ENCODE assay signal across 9 mouse cellular contexts in genomic region chr11:113056824-113057223, GRCm38 (mm10).
DNase-seq lines count a peak whose midpoint lies in the region; ATAC-seq lines count a peak whose summit lies in the region.
"Had no signal": no experiment of that assay in that cellular context is flagged by ENCODE, and none has a peak within 500 bp of the region (broad histone marks: within the 10 kb centered on the region; RNA-seq: fewer than 3 reads in every experiment).

No protein-coding gene starts in this region.

- no peaks in the 10 kb centered on the region for H3K36me3 ChIP-seq in embryonic facial prominence, embryonic 13.5 days
- no peaks in the 10 kb centered on the region for H3K36me3 ChIP-seq in hindbrain, embryonic 15.5 days
- no peaks in the 10 kb centered on the region for H3K36me3 ChIP-seq in neural tube, embryonic 13.5 days

- WGBS in embryonic facial prominence, embryonic 13.5 days: 6% methylated on average over 5 of the region's 5 CpGs
- 4% methylated on average over 5 of the region's 5 CpGs for WGBS in hindbrain, embryonic 15.5 days
- WGBS in neural tube, embryonic 13.5 days: 6% methylated on average over 5 of the region's 5 CpGs

- peaks cover 40% of the 10 kb centered on the region for H3K4me1 ChIP-seq in embryonic facial prominence, embryonic 13.5 days
- peaks cover 23% of the 10 kb centered on the region for H3K4me1 ChIP-seq in hindbrain, embryonic 15.5 days (replicated peaks)
- H3K4me1 ChIP-seq in neural tube, embryonic 13.5 days (replicated peaks): peaks cover 33% of the 10 kb centered on the region

- peak; percentile 27 for DNase-seq in adrenal gland, postnatal 14 days
- DNase-seq in adrenal gland, adult 8-10 months: no peak
- peak; percentile 86 for DNase-seq in MN1 (ENCODE audit: low spot score)
- DNase-seq in testis, postnatal 14 days (ENCODE audit: low spot score): no peak
- no peak for DNase-seq in adrenal gland, postnatal 4 days (ENCODE audit: low spot score in 2 of 2)

- H3K27me3 ChIP-seq in embryonic facial prominence, embryonic 13.5 days: no peaks in the 10 kb centered on the region
- no peaks in the 10 kb centered on the region for H3K27me3 ChIP-seq in hindbrain, embryonic 15.5 days
- H3K27me3 ChIP-seq in neural tube, embryonic 13.5 days: no peaks in the 10 kb centered on the region

- 0 out of 2 replicates have a peak overlapping the region, but pooled peaks have one; percentile 16 for H3K9ac ChIP-seq in embryonic facial prominence, embryonic 13.5 days
- no peak overlapping the region for H3K9ac ChIP-seq in hindbrain, embryonic 15.5 days
- H3K9ac ChIP-seq in neural tube, embryonic 13.5 days: peak overlapping the region; percentile 43; the same call in 1 of the 2 replicates

- no peaks in the 10 kb centered on the region for H3K9me3 ChIP-seq in embryonic facial prominence, embryonic 13.5 days
- H3K9me3 ChIP-seq in hindbrain, embryonic 15.5 days: no peaks in the 10 kb centered on the region
- no peaks in the 10 kb centered on the region for H3K9me3 ChIP-seq in neural tube, embryonic 13.5 days

- no peak overlapping the region for H3K4me3 ChIP-seq in embryonic facial prominence, embryonic 13.5 days
- H3K4me3 ChIP-seq in hindbrain, embryonic 15.5 days: no peak overlapping the region
- no peak overlapping the region for H3K4me3 ChIP-seq in neural tube, embryonic 13.5 days
- H3K4me3 ChIP-seq: left cerebral cortex, adult 2 months had no signal

- H3K27ac ChIP-seq in embryonic facial prominence, embryonic 13.5 days: peak overlapping the region; percentile 62
- peak overlapping the region; percentile 68 for H3K27ac ChIP-seq in hindbrain, embryonic 15.5 days (replicated peaks)
- peak overlapping the region; percentile 74 for H3K27ac ChIP-seq in neural tube, embryonic 13.5 days (replicated peaks)
- H3K27ac ChIP-seq: left cerebral cortex, adult 2 months had no signal

- H3K4me2 ChIP-seq in embryonic facial prominence, embryonic 13.5 days: peak overlapping the region; percentile 14; the same call in 1 of the 2 replicates
- no peak overlapping the region; the same call in 1 of the 2 replicates for H3K4me2 ChIP-seq in hindbrain, embryonic 15.5 days
- no peak overlapping the region for H3K4me2 ChIP-seq in neural tube, embryonic 13.5 days

- ATAC-seq in embryonic facial prominence, embryonic 13.5 days (ENCODE audit: insufficient number of reproducible peaks, insufficient read depth, low FRiP score, low TSS enrichment, low read depth): no peak
- peak; percentile 86 for ATAC-seq in hindbrain, embryonic 15.5 days (ENCODE audit: low FRiP score, low read depth)
- peak; percentile 80 for ATAC-seq in neural tube, embryonic 13.5 days (ENCODE audit: low read depth)

Comparison
In these comparisons a context has a peak if more than half of its experiments do, and no peak if none do; other contexts are left out.
1. DNase-seq: peak in adrenal gland, postnatal 14 days (single experiment) and MN1 (single experiment); none in adrenal gland, adult 8-10 months (single experiment), testis, postnatal 14 days (single experiment) and adrenal gland, postnatal 4 days (0 of 2).
2. Peak in every context shown above with its lines, with median percentiles within 50 percentile points of each other: H3K27ac ChIP-seq.